Mouse (Mus musculus): ENCODE data around the gene Fbxo31. TPM values are rescaled to one million over a fixed set of nuclear protein-coding genes. Genes with fewer than 3 reads are reported as not detected.

Gene Fbxo31
- polyA plus RNA-seq, 1 experiment from 2014 or later = 35.9 TPM

GRCm38 (mm10) chr8:121591178-121592066 lies 12.8 kb upstream of the Fbxo31 start:
- H3K36me3 ChIP-seq (ENCODE audit: control insufficient read depth, insufficient read depth) = peaks cover 13% of the 10 kb centered on the region
- 18% methylated on average over 20 of the region's 20 CpGs for WGBS

GRCm38 (mm10) chr8:121590203-121591177 lies 11.9 kb upstream of the Fbxo31 start, which contains the start of gene Map1lc3b:
Map1lc3b (plus strand) TSS chr8:121590361.
- peaks cover 29% of the 10 kb centered on the region for H3K4me1 ChIP-seq (replicated peaks; ENCODE audit: control insufficient read depth, insufficient read depth, low read length)
- H3K27me3 ChIP-seq (replicated peaks; ENCODE audit: control insufficient read depth, insufficient read depth, low read length) = no peaks in the 10 kb centered on the region
- H3K4me3 ChIP-seq (replicated peaks; ENCODE audit: low read length) = peak within 1 kb of the TSS; percentile 95
- peak within 1 kb of the TSS; percentile 95 for H3K4me2 ChIP-seq (ENCODE audit: low read length)
- peak within 1 kb of the TSS; percentile 85 for H3K9ac ChIP-seq (replicated peaks; ENCODE audit: low read depth, low read length)
- 0% methylated on average over 84 of the region's 94 CpGs for WGBS
- no peaks in the 10 kb centered on the region for H3K9me3 ChIP-seq (ENCODE audit: control insufficient read depth, low read length)
- H3K27ac ChIP-seq (ENCODE audit: low read length) = peak within 1 kb of the TSS; percentile 84
- ATAC-seq = peak; percentile 83
- peaks cover 9% of the 10 kb centered on the region for H3K36me3 ChIP-seq (ENCODE audit: control insufficient read depth, insufficient read depth)

More at GRCm38 (mm10) chr8:121591178-121592066, 12.8 kb upstream of the Fbxo31 start:
- Histone ChIP-seq H3K4me3 (replicated peaks; ENCODE audit: low read length) (peak overlapping the region; percentile 95), H3K27ac (ENCODE audit: low read length) (peak overlapping the region; percentile 32; the same call in 1 of the 2 replicates), H3K4me1 (replicated peaks; ENCODE audit: control insufficient read depth, insufficient read depth, low read length) (peaks cover 26% of the 10 kb centered on the region), H3K9ac (replicated peaks; ENCODE audit: low read depth, low read length) (peak overlapping the region; percentile 85), H3K9me3 (ENCODE audit: control insufficient read depth, low read length) (no peaks in the 10 kb centered on the region), H3K4me2 (ENCODE audit: low read length) (peak overlapping the region; percentile 95), H3K27me3 (replicated peaks; ENCODE audit: control insufficient read depth, insufficient read depth, low read length) (no peaks in the 10 kb centered on the region)
- no peak for ATAC-seq

GRCm38 (mm10) chr8:121589205-121589726 lies 10.7 kb upstream of the Fbxo31 start:
- peaks cover 2% of the 10 kb centered on the region; the same call in 1 of the 2 replicates for H3K36me3 ChIP-seq (ENCODE audit: control insufficient read depth, insufficient read depth)
- H3K27ac ChIP-seq (ENCODE audit: low read length) = no peak overlapping the region
- no peak for ATAC-seq
- no peaks in the 10 kb centered on the region for H3K9me3 ChIP-seq (ENCODE audit: control insufficient read depth, low read length)
- peaks cover 33% of the 10 kb centered on the region for H3K4me1 ChIP-seq (replicated peaks; ENCODE audit: control insufficient read depth, insufficient read depth, low read length)
- H3K9ac ChIP-seq (replicated peaks; ENCODE audit: low read depth, low read length) = no peak overlapping the region
- no peak overlapping the region for H3K4me3 ChIP-seq (replicated peaks; ENCODE audit: low read length)
- no peak overlapping the region; the same call in 1 of the 2 replicates for H3K4me2 ChIP-seq (ENCODE audit: low read length)
- 53% methylated on average over 2 of the region's 2 CpGs for WGBS
- no peaks in the 10 kb centered on the region for H3K27me3 ChIP-seq (replicated peaks; ENCODE audit: control insufficient read depth, insufficient read depth, low read length)

- Histone ChIP-seq H3K9me3 (ENCODE audit: control insufficient read depth, low read length) (no peaks in the 10 kb centered on the region), H3K27me3 (replicated peaks; ENCODE audit: control insufficient read depth, insufficient read depth, low read length) (no peaks in the 10 kb centered on the region), H3K27ac (ENCODE audit: low read length) (no peak overlapping the region), H3K36me3 (ENCODE audit: control insufficient read depth, insufficient read depth) (no peaks in the 10 kb centered on the region), H3K9ac (replicated peaks; ENCODE audit: low read depth, low read length) (no peak overlapping the region), H3K4me2 (ENCODE audit: low read length) (no peak overlapping the region), H3K4me3 (replicated peaks; ENCODE audit: low read length) (no peak overlapping the region), H3K4me1 (replicated peaks; ENCODE audit: control insufficient read depth, insufficient read depth, low read length) (peaks cover 33% of the 10 kb centered on the region)
- WGBS = 88% methylated on average over 4 of the region's 4 CpGs
- ATAC-seq = no peak
Observed at GRCm38 (mm10) chr8:121588750-121589149, 10.1 kb upstream of the Fbxo31 start.

- 1% methylated on average over 47 of the region's 47 CpGs for WGBS
- peak; percentile 97 for ATAC-seq
- Histone ChIP-seq H3K4me1 (replicated peaks; ENCODE audit: control insufficient read depth, insufficient read depth, low read length) (peaks cover 13% of the 10 kb centered on the region), H3K27ac (ENCODE audit: low read length) (peak overlapping the region; percentile 50), H3K4me3 (replicated peaks; ENCODE audit: low read length) (peak overlapping the region; percentile 57), H3K9me3 (ENCODE audit: control insufficient read depth, low read length) (no peaks in the 10 kb centered on the region), H3K27me3 (replicated peaks; ENCODE audit: control insufficient read depth, insufficient read depth, low read length) (no peaks in the 10 kb centered on the region), H3K36me3 (ENCODE audit: control insufficient read depth, insufficient read depth) (no peaks in the 10 kb centered on the region), H3K9ac (replicated peaks; ENCODE audit: low read depth, low read length) (peak overlapping the region; percentile 65), H3K4me2 (ENCODE audit: low read length) (peak overlapping the region; percentile 65)
Observed at GRCm38 (mm10) chr8:121585159-121585825, 6.7 kb upstream of the Fbxo31 start.

GRCm38 (mm10) chr8:121584730-121585129 lies 6.1 kb upstream of the Fbxo31 start:
- H3K9me3 ChIP-seq (ENCODE audit: control insufficient read depth, low read length) = no peaks in the 10 kb centered on the region
- no peaks in the 10 kb centered on the region for H3K36me3 ChIP-seq (ENCODE audit: control insufficient read depth, insufficient read depth)
- H3K9ac ChIP-seq (replicated peaks; ENCODE audit: low read depth, low read length) = peak overlapping the region; percentile 65
- ATAC-seq = no peak
- peak overlapping the region; percentile 62 for H3K4me2 ChIP-seq (ENCODE audit: low read length)
- no peaks in the 10 kb centered on the region for H3K27me3 ChIP-seq (replicated peaks; ENCODE audit: control insufficient read depth, insufficient read depth, low read length)
- H3K4me1 ChIP-seq (replicated peaks; ENCODE audit: control insufficient read depth, insufficient read depth, low read length) = peaks cover 10% of the 10 kb centered on the region
- WGBS = 45% methylated on average over 13 of the region's 13 CpGs
- no peak overlapping the region for H3K27ac ChIP-seq (ENCODE audit: low read length)
- H3K4me3 ChIP-seq (replicated peaks; ENCODE audit: low read length) = peak overlapping the region; percentile 57

- H3K4me2 ChIP-seq (ENCODE audit: low read length) = no peak overlapping the region
- H3K9ac ChIP-seq (replicated peaks; ENCODE audit: low read depth, low read length) = no peak overlapping the region
- 58% methylated on average over 8 of the region's 8 CpGs for WGBS
Observed at GRCm38 (mm10) chr8:121583653-121584052, 5.0 kb upstream of the Fbxo31 start.

GRCm38 (mm10) chr8:121580465-121580864 lies 1.9 kb upstream of the Fbxo31 start:
- H3K27me3 ChIP-seq (replicated peaks; ENCODE audit: control insufficient read depth, insufficient read depth, low read length) = no peaks in the 10 kb centered on the region
- WGBS = 44% methylated on average over 9 of the region's 9 CpGs
- H3K9me3 ChIP-seq (ENCODE audit: control insufficient read depth, low read length) = no peaks in the 10 kb centered on the region
- H3K27ac ChIP-seq (ENCODE audit: low read length) = no peak overlapping the region
- H3K4me2 ChIP-seq (ENCODE audit: low read length) = no peak overlapping the region
- no peak for ATAC-seq
- H3K9ac ChIP-seq (replicated peaks; ENCODE audit: low read depth, low read length) = no peak overlapping the region
- H3K4me3 ChIP-seq (replicated peaks; ENCODE audit: low read length) = no peak overlapping the region
- H3K4me1 ChIP-seq (replicated peaks; ENCODE audit: control insufficient read depth, insufficient read depth, low read length) = peaks cover 26% of the 10 kb centered on the region
- no peaks in the 10 kb centered on the region for H3K36me3 ChIP-seq (ENCODE audit: control insufficient read depth, insufficient read depth)

More at GRCm38 (mm10) chr8:121583653-121584052, 5.0 kb upstream of the Fbxo31 start:
- no peak for ATAC-seq
- no peaks in the 10 kb centered on the region for H3K36me3 ChIP-seq (ENCODE audit: control insufficient read depth, insufficient read depth)
- no peaks in the 10 kb centered on the region for H3K9me3 ChIP-seq (ENCODE audit: control insufficient read depth, low read length)
- peaks cover 10% of the 10 kb centered on the region for H3K4me1 ChIP-seq (replicated peaks; ENCODE audit: control insufficient read depth, insufficient read depth, low read length)
- H3K4me3 ChIP-seq (replicated peaks; ENCODE audit: low read length) = no peak overlapping the region
- H3K27me3 ChIP-seq (replicated peaks; ENCODE audit: control insufficient read depth, insufficient read depth, low read length) = no peaks in the 10 kb centered on the region
- H3K27ac ChIP-seq (ENCODE audit: low read length) = no peak overlapping the region
